Mouse (Mus musculus): ENCODE results near the gene Ldhc.

The Ldhc gene

GRCm38 (mm10) chr7:46918678-46919371 lies 57.8 kb downstream of the Ldhc start:
- DNase-seq (ENCODE audit: low read depth, low spot score) = peak; percentile 27

GRCm38 (mm10) chr7:46919551-46920176 lies 58.7 kb downstream of the Ldhc start, which contains the start of gene Tsg101:
TSS of gene Tsg101 (minus strand) at chr7:46919969.
- peak; percentile 90 for DNase-seq (ENCODE audit: low read depth, low spot score)

- peak; percentile 48 for DNase-seq (ENCODE audit: low read depth, low spot score)
Measured at GRCm38 (mm10) chr7:46922075-46922474, 61.1 kb downstream of the Ldhc start.

Measured in R1 (cell line).